Mouse (Mus musculus) lung, adult 2 months (tissue): Measurements from ENCODE around the gene Acot12. TPM values are rescaled to one million over a fixed set of nuclear protein-coding genes. Genes with fewer than 3 reads are reported as not detected.

Source experiments
- DNase-seq: peaks from one replicate; pipeline ENCODE4 v3.0.0; 2022
- H3K4me1 ChIP-seq: fragments of 200-500 bp; 2 replicates; pipeline ENCODE4 v1.6.1; 2011; ENCODE audit warnings: low read length; ENCODE audit not compliant: control insufficient read depth, insufficient read depth
- H3K4me3 ChIP-seq: fragments of 200-500 bp; replicated peaks from 2 replicates; pipeline ENCODE3; 2011; ENCODE audit warnings: low read depth, mild to moderate bottlenecking, control low read depth, low read length; ENCODE audit errors: extremely low read depth
- CTCF ChIP-seq: fragments of 200-500 bp; IDR thresholded peaks from 2 replicates; pipeline ENCODE4 v1.5.1; 2011; ENCODE audit warnings: mild to moderate bottlenecking, low read length, control low read depth; ENCODE audit not compliant: insufficient read depth
- POLR2A ChIP-seq: fragments of 200-500 bp; IDR thresholded peaks from 2 replicates; pipeline ENCODE4 v1.6.1; 2011; ENCODE audit warnings: low read depth, mild to moderate bottlenecking, control low read depth, low read length, borderline replicate concordance; ENCODE audit errors: extremely low read depth
- WGBS: fragments of 180-500 bp; shearing (Covaris S2); methylation state at CpG from one replicate; pipeline ENCODE4 v1.1.7; 2018; 5-methylcytosine and 5-hydroxymethylcytosine counted together
- polyA plus RNA-seq: library from polyadenylated mRNA; depleted of rRNA; stranded (reverse); fragments of >200 nt; gene quantifications from 2 replicates; pipeline ENCODE4 v1.2.3, GENCODE M21; 2012; rRNA removed

Acot12 gene
- polyA plus RNA-seq, 1 experiment: not detected

GRCm38 (mm10) chr13:91807874-91808575 is 66.7 kb downstream of the Acot12 start:
- 19% methylated on average over 20 of the region's 20 CpGs for WGBS

GRCm38 (mm10) chr13:91809476-91809875 is 68.2 kb downstream of the Acot12 start:
- no peak for TF ChIP-seq CTCF
- TF ChIP-seq POLR2A: no peak
- peaks cover 4% of the 10 kb centered on the region; the same call in 1 of the 2 replicates for H3K4me1 ChIP-seq
- WGBS: 37% methylated on average over 2 of the region's 2 CpGs
- H3K4me3 ChIP-seq: no peak overlapping the region
- no peak for DNase-seq

More at GRCm38 (mm10) chr13:91807874-91808575, 66.7 kb downstream of the Acot12 start:
- Histone ChIP-seq H3K4me1 (peaks cover 4% of the 10 kb centered on the region; the same call in 1 of the 2 replicates), H3K4me3 (peak overlapping the region; percentile 97)
- peak; percentile 9 for DNase-seq
- TF ChIP-seq POLR2A (no peak), CTCF (no peak)

GRCm38 (mm10) chr13:91814670-91815069 is 73.4 kb downstream of the Acot12 start:
- TF ChIP-seq CTCF (no peak), POLR2A (no peak)
- WGBS: 82% methylated on average over 5 of the region's 5 CpGs

GRCm38 (mm10) chr13:91823735-91824134 is 82.4 kb downstream of the Acot12 start:
- H3K4me3 ChIP-seq: no peak overlapping the region
- TF ChIP-seq CTCF: no peak
- TF ChIP-seq POLR2A: no peak
- 75% methylated on average over 6 of the region's 6 CpGs for WGBS
- no peak for DNase-seq
- no peaks in the 10 kb centered on the region for H3K4me1 ChIP-seq

More at GRCm38 (mm10) chr13:91814670-91815069, 73.4 kb downstream of the Acot12 start:
- no peak overlapping the region for H3K4me3 ChIP-seq
- DNase-seq: no peak
- H3K4me1 ChIP-seq: no peaks in the 10 kb centered on the region

GRCm38 (mm10) chr13:91824845-91825550 is 83.7 kb downstream of the Acot12 start:
- Histone ChIP-seq H3K4me3 (no peak overlapping the region), H3K4me1 (no peaks in the 10 kb centered on the region)
- DNase-seq: no peak
- WGBS: 52% methylated on average over 4 of the region's 4 CpGs
- TF ChIP-seq POLR2A: no peak
- no peak for TF ChIP-seq CTCF

DNA sequence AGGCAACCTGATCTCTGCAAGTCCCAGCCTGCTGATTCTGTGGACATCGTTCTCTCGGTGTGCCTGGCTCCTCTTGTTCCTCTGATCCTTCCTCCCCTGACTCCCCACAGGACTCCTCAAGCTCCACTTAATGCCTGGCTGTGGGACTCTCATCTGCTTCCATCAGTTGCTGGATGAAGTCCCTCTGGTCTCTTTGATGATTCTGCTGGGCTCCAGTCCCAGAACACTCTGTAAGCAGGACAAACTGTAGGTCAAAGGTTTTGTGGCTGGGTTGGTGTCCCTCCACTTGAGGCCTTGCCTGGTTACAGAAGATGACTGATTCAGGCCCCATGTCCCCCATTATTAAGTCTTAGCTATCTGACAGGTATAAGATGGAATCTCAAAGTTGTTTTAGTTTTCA is 84.8 kb downstream of the Acot12 start:
- no peak for TF ChIP-seq CTCF
- no peak for TF ChIP-seq POLR2A

GRCm38 (mm10) chr13:91827876-91828275 is 86.6 kb downstream of the Acot12 start:
- DNase-seq: no peak
- no peak overlapping the region for H3K4me3 ChIP-seq
- H3K4me1 ChIP-seq: no peaks in the 10 kb centered on the region
- TF ChIP-seq CTCF: no peak

More for the DNA sequence above, 84.8 kb downstream of the Acot12 start:
- H3K4me1 ChIP-seq: no peaks in the 10 kb centered on the region
- DNase-seq: no peak
- WGBS: 76% methylated on average over 2 of the region's 2 CpGs
- H3K4me3 ChIP-seq: no peak overlapping the region

Other genes with a start within 250 kb of the Acot12 start
- 5.9 and 11.3 TPM in 2 replicates for gene Zcchc9, start 66.2 kb downstream of the Acot12 start, polyA plus RNA-seq
- 13.5 and 28.5 TPM in 2 replicates for gene Ckmt2, start 135.4 kb downstream of the Acot12 start, polyA plus RNA-seq